Mouse (Mus musculus) ES-E14 (cell line): ENCODE measurements around the gene Txlna.

Experiments used
- CHD2 ChIP-seq: IDR thresholded peaks from 2 replicates; pipeline ENCODE4 v1.6.1; 2014; ENCODE audit warnings: mild to moderate bottlenecking, low read depth, low read length, inconsistent platforms
- ZC3H11A ChIP-seq: IDR thresholded peaks from 2 replicates; pipeline ENCODE4 v1.6.1; 2012; ENCODE audit warnings: low read depth, mild to moderate bottlenecking, inconsistent platforms, low read length, borderline replicate concordance

GRCm38 (mm10) chr4:129600233-129601158, 40.4 kb downstream of the Txlna start, which contains the start of the genes Eif3i and Tmem234:
- TF ChIP-seq CHD2 (no peak), ZC3H11A (no peak)
